Mouse (Mus musculus) erythroblast, embryonic 14.5 days (primary cell): ENCODE data around the gene Iba57.
"Not testable (repeated sequence)": the region's sequence is repeated elsewhere in the genome, so short reads cannot be mapped to it uniquely, and the experiment has no call there.

Source experiments
- GATA1 ChIP-seq: IDR thresholded peaks from 2 replicates; pipeline ENCODE4 v1.6.1; 2012; ENCODE audit warnings: low read length, inconsistent platforms, mixed read lengths
- TAL1 ChIP-seq: IDR thresholded peaks from 3 replicates; pipeline ENCODE4 v1.6.1; 2012; ENCODE audit warnings: low read length, inconsistent platforms, mixed read lengths

DNA sequence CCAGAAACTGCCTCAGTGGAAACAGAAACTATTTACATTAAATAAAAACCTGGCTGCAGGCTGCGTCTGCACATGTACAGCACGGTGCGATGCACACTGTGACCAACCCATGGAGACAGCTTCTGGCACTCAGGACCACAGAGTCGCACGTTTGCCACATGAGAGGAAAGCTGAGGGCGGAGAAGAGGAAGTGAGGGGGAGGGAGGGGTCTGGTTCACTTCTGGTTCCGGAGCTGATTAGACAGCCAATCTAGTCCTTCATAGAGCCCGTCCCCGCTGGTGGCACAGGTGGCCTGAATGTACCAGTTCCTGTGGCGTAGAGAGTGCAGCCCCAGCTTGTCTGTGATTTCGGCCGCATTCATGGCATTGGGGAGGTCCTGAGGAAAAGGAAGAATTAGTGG is 48.8 kb upstream of the Iba57 start:
- not testable (repeated sequence) for TF ChIP-seq GATA1, TAL1
